Mouse (Mus musculus) mouse embryonic stem cell (cell line): ENCODE measurements around the gene Leng9.

Source experiments
- in situ Hi-C, 2 experiments: fragments of 300-500 bp; cut with MboI; formaldehyde crosslinking; loops; 1 replicate in 1 of 2; 3 replicates in 1 of 2; pipeline ENCODE4 v1.14.3; 2019 to 2020; ENCODE audit warnings: low sequenced_read_pairs in 2 of 2, low pct_unique_long_range_greater_than_20kb in 1 of 2, mixed read lengths in 1 of 2; ENCODE audit not compliant: unreplicated experiment in 1 of 2

The Leng9 gene

GRCm38 (mm10) chr7:4111766-4112165 is 38.4 kb downstream of the Leng9 start:
- in situ Hi-C loops: no loop called here

GRCm38 (mm10) chr7:4103411-4103810 is 46.8 kb downstream of the Leng9 start:
- in situ Hi-C loops: no loop called here

GRCm38 (mm10) chr7:4101144-4101543 is 49.0 kb downstream of the Leng9 start:
- in situ Hi-C loops: no loop called here

- in situ Hi-C loops: no loop called here
Observed at GRCm38 (mm10) chr7:4098832-4099231, 51.3 kb downstream of the Leng9 start.

- in situ Hi-C loops: no loop called here
Observed at GRCm38 (mm10) chr7:4098301-4098700, 51.9 kb downstream of the Leng9 start.
